Mouse (Mus musculus) subcutaneous adipose tissue, adult 2 months (tissue): ENCODE results near the gene Slc2a1. TPM values are rescaled to one million over a fixed set of nuclear protein-coding genes. Genes with fewer than 3 reads are reported as not detected.

Experiments used
- polyA plus RNA-seq: library from polyadenylated mRNA; depleted of rRNA; stranded (reverse); fragments of >200 nt; gene quantifications from 2 replicates; pipeline ENCODE4 v1.2.3, GENCODE M21; 2012; ENCODE audit warnings: low replicate concordance; rRNA removed

The Slc2a1 gene
- polyA plus RNA-seq = 19.7 and 33.8 TPM in 2 replicates

GRCm38 (mm10) chr4:119108495-119109408, at the start of gene Slc2a1:
Gene Slc2a1, plus strand, starts transcription at chr4:119108711.

GRCm38 (mm10) chr4:119173851-119174453, 65.4 kb downstream of the Slc2a1 start, which contains the start of gene Zfp691:
Gene Zfp691, minus strand, starts transcription at chr4:119174195.

Other genes with a start within 250 kb of the Slc2a1 start
- not detected in 2 replicates for gene Olfr1331, start 244.1 kb upstream of the Slc2a1 start, polyA plus RNA-seq
- not detected in 2 replicates for gene Olfr1330, start 220.1 kb upstream of the Slc2a1 start, polyA plus RNA-seq
- not detected in 2 replicates for gene Olfr1329, start 191.2 kb upstream of the Slc2a1 start, polyA plus RNA-seq
- gene Olfr1328, start 170.1 kb upstream of the Slc2a1 start, polyA plus RNA-seq = not detected in 2 replicates
- gene Lao1, start 147.1 kb upstream of the Slc2a1 start, polyA plus RNA-seq = 0.63 TPM in 1 of 2 replicates, not detected in the other
- 10.1 and 11.3 TPM in 2 replicates for gene Zfp691, start 65.5 kb downstream of the Slc2a1 start, polyA plus RNA-seq
- gene Ermap, start 81.3 kb downstream of the Slc2a1 start, polyA plus RNA-seq = 0.03 and 0.22 TPM in 2 replicates
- gene Svbp, start 86.6 kb downstream of the Slc2a1 start, polyA plus RNA-seq = 29.9 and 46.9 TPM in 2 replicates
- gene Tmem269, start 109.5 kb downstream of the Slc2a1 start, polyA plus RNA-seq = 0.26 TPM in 1 of 2 replicates, not detected in the other
- gene AU022252, start 124.0 kb downstream of the Slc2a1 start, polyA plus RNA-seq = 8.6 and 10.8 TPM in 2 replicates
- 41.9 and 58.7 TPM in 2 replicates for gene P3h1, start 124.2 kb downstream of the Slc2a1 start, polyA plus RNA-seq
- 0.36 and 1.0 TPM in 2 replicates for gene Cldn19, start 146.7 kb downstream of the Slc2a1 start, polyA plus RNA-seq
- 169 and 198 TPM in 2 replicates for gene Ybx1, start 185.9 kb downstream of the Slc2a1 start, polyA plus RNA-seq
- gene Ppih, start 211.8 kb downstream of the Slc2a1 start, polyA plus RNA-seq = 7.4 and 13.9 TPM in 2 replicates